ENCODE assay signal across 8 mouse cellular contexts in genomic region chr17:51812942-51813783, GRCm38 (mm10). TPM values are rescaled to one million over a fixed set of nuclear protein-coding genes. Genes with fewer than 3 reads are reported as not detected.
DNase-seq lines count a peak whose midpoint lies in the region; ATAC-seq and TF ChIP-seq lines count a peak whose summit lies in the region.

No protein-coding gene starts in this region.

- H3K27me3 ChIP-seq in ES-Bruce4 (ENCODE audit: control insufficient read depth, insufficient read depth, low read length, poor library complexity, severe bottlenecking): 0 out of 2 replicates have a peak, but pooled peaks cover 4% of the 10 kb centered on the region
- H3K27me3 ChIP-seq in embryonic facial prominence, embryonic 12.5 days: 0 out of 2 replicates have a peak, but pooled peaks cover 2% of the 10 kb centered on the region
- H3K27me3 ChIP-seq in heart, embryonic 15.5 days: no peaks in the 10 kb centered on the region

- TF ChIP-seq EP300 in ES-Bruce4 (IDR thresholded peaks at IDR 0.05; ENCODE audit: insufficient read depth, low read depth, low read length): no peak

- TF ChIP-seq POLR2A in ES-Bruce4 (IDR thresholded peaks at IDR 0.05; ENCODE audit: insufficient read depth, low read length): no peak

- peak overlapping the region; percentile 78 for H3K4me2 ChIP-seq in embryonic facial prominence, embryonic 12.5 days (replicated peaks)
- peak overlapping the region; percentile 92 for H3K4me2 ChIP-seq in heart, embryonic 15.5 days

- no peaks in the 10 kb centered on the region for H3K36me3 ChIP-seq in ES-Bruce4 (ENCODE audit: control insufficient read depth, insufficient read depth, low read length, poor library complexity, severe bottlenecking)
- H3K36me3 ChIP-seq in embryonic facial prominence, embryonic 12.5 days: no peaks in the 10 kb centered on the region
- H3K36me3 ChIP-seq in heart, embryonic 15.5 days: no peaks in the 10 kb centered on the region

- peak; percentile 81 for DNase-seq in adrenal gland, postnatal 10 days
- DNase-seq in kidney, postnatal 14 days: peak; percentile 65
- DNase-seq in retina, postnatal 1 day: peak; percentile 89
- DNase-seq in urinary bladder, postnatal 25 days (ENCODE audit: low spot score): peak; percentile 47

- H3K4me1 ChIP-seq in ES-Bruce4 (ENCODE audit: control insufficient read depth, insufficient read depth, low read length): no peaks in the 10 kb centered on the region
- H3K4me1 ChIP-seq in embryonic facial prominence, embryonic 12.5 days: 0 out of 2 replicates have a peak, but pooled peaks cover 6% of the 10 kb centered on the region
- H3K4me1 ChIP-seq in heart, embryonic 15.5 days (replicated peaks): peaks cover 3% of the 10 kb centered on the region; the same call in 1 of the 2 replicates

- peak; percentile 75 for ATAC-seq in embryonic facial prominence, embryonic 12.5 days (ENCODE audit: insufficient number of reproducible peaks, insufficient read depth, low FRiP score, low TSS enrichment)
- ATAC-seq in heart, embryonic 15.5 days (replicated peaks; ENCODE audit: insufficient number of reproducible peaks, insufficient read depth, low FRiP score, low read depth): peak; percentile 81
- peak; percentile 51 for ATAC-seq in megakaryocyte, adult 5-6 weeks (ENCODE audit: poor library complexity, severe bottlenecking)

- no peak overlapping the region for H3K27ac ChIP-seq in ES-Bruce4 (ENCODE audit: insufficient read depth, low read length)
- H3K27ac ChIP-seq in embryonic facial prominence, embryonic 12.5 days: peak overlapping the region; percentile 77
- H3K27ac ChIP-seq in heart, embryonic 15.5 days: peak overlapping the region; percentile 91

- peak overlapping the region; percentile 83 for H3K4me3 ChIP-seq in ES-Bruce4 (ENCODE audit: low read depth, low read length)
- H3K4me3 ChIP-seq in embryonic facial prominence, embryonic 12.5 days: peak overlapping the region; percentile 79
- H3K4me3 ChIP-seq in heart, embryonic 15.5 days: peak overlapping the region; percentile 95

- no peak for TF ChIP-seq CTCF in ES-Bruce4 (IDR thresholded peaks at IDR 0.05; ENCODE audit: low read depth, low read length)

- no peaks in the 10 kb centered on the region for H3K9me3 ChIP-seq in ES-Bruce4 (replicated peaks; ENCODE audit: control insufficient read depth, insufficient read depth, low read length, poor library complexity, severe bottlenecking)
- H3K9me3 ChIP-seq in embryonic facial prominence, embryonic 12.5 days: no peaks in the 10 kb centered on the region
- H3K9me3 ChIP-seq in heart, embryonic 15.5 days (replicated peaks): no peaks in the 10 kb centered on the region

- 1% methylated on average over 93 of the region's 115 CpGs for WGBS in embryonic facial prominence, embryonic 12.5 days
- WGBS in heart, embryonic 15.5 days: 2% methylated on average over 78 of the region's 115 CpGs

- peak overlapping the region; percentile 97 for H3K9ac ChIP-seq in ES-Bruce4 (ENCODE audit: low read depth, poor library complexity, severe bottlenecking)
- peak overlapping the region; percentile 78 for H3K9ac ChIP-seq in embryonic facial prominence, embryonic 12.5 days
- peak overlapping the region; percentile 87 for H3K9ac ChIP-seq in heart, embryonic 15.5 days

RNA-seq across cellular contexts. Expression of gene Satb1, which starts 19.9 kb away (rescaled TPM):
- 13.4 and 13.8 TPM in 2 replicates for polyA plus RNA-seq in ES-Bruce4 (2011; ENCODE audit: insufficient read depth, insufficient read length, low read depth, missing spikeins)
- 10 to 100 TPM; 26.4 to 27.5 TPM for total RNA-seq in adrenal gland, postnatal 10 days (2021)
- 19.7 and 20.3 TPM in 2 replicates for polyA plus RNA-seq in embryonic facial prominence, embryonic 12.5 days (2016; fragmentation: Nextera tagmentation; extraction: Ambion mirVana)
- 8.0 and 12.9 TPM in 2 replicates for polyA plus RNA-seq in heart, embryonic 15.5 days (2015; fragmentation: Nextera tagmentation; extraction: Ambion mirVana)
- total RNA-seq in megakaryocyte, adult 5-6 weeks (2015): 21.9 and 25.3 TPM in 2 replicates
- total RNA-seq in megakaryocyte, adult 5-6 weeks (2017): 8.7 and 15.9 TPM in 2 replicates
